Mouse (Mus musculus): Measurements from ENCODE around the gene Agpat2. TPM values are rescaled to one million over a fixed set of nuclear protein-coding genes. Genes with fewer than 3 reads are reported as not detected.

Agpat2 gene
- polyA plus RNA-seq, 1 experiment from 2014 or later: 57.1 TPM

DNA sequence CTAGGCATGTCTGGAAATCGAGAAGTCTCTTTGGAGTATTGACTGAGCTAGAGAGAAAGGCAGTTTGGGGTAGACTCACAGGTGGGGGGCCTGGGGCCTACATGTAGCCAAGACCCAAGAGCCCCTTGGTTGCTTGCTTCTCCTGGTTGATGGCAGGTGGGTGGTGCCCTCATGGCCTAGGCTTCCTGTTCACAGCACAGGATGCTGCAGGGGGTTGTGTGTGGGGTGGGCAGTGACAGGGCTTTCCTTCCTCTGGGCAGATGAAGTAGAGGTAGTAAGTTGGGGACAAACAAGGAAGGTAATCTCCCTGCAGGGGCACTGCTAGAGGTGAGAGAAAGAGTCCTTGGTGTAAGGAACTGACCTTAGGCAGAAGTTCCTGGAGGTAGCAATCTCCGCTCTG lies 52.2 kb downstream of the Agpat2 start:
- TF ChIP-seq CTCF (IDR thresholded peaks at IDR 0.05; ENCODE audit: low read depth): no peak
- Histone ChIP-seq H3K27me3 (ENCODE audit: insufficient read depth, low read length) (no peaks in the 10 kb centered on the region), H3K4me3 (replicated peaks; ENCODE audit: low read depth, low read length) (no peak overlapping the region), H3K4me2 (ENCODE audit: low read length) (no peak overlapping the region), H3K4me1 (replicated peaks; ENCODE audit: insufficient read depth, low read length) (peaks cover 16% of the 10 kb centered on the region), H3K9ac (ENCODE audit: low read depth, low read length) (no peak overlapping the region), H3K27ac (no peak overlapping the region), H3K9me3 (replicated peaks; ENCODE audit: low read length) (no peaks in the 10 kb centered on the region), H3K36me3 (ENCODE audit: insufficient read depth, low read length) (no peaks in the 10 kb centered on the region)
- 93% methylated on average over 2 of the region's 2 CpGs for WGBS
- ATAC-seq (replicated peaks; ENCODE audit: low FRiP score, low read depth) (no peak), DNase-seq (ENCODE audit: low spot score) (no peak)

DNA sequence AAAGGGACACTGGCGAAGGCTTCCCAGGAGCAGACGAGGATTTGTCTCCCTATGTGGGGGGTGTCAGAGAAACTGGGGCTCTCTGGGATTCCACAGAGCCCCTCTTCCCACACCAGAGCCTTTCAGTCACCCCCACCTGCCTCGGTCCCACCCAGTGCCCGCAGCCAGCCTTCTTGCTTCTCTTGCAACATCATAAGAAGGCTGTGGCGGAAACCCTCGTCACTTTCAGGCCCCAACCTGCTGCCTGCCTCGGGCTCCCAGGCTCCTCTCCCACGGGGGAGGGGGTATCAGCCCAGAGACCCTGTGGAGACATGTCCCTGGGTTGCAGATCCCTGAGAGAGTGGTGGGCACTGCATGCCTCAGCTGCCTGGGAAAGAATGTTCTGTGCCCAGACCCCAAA lies 52.8 kb downstream of the Agpat2 start:
- WGBS: 78% methylated on average over 8 of the region's 8 CpGs
- Histone ChIP-seq H3K27ac (no peak overlapping the region), H3K9ac (ENCODE audit: low read depth, low read length) (no peak overlapping the region), H3K4me3 (replicated peaks; ENCODE audit: low read depth, low read length) (no peak overlapping the region), H3K27me3 (ENCODE audit: insufficient read depth, low read length) (no peaks in the 10 kb centered on the region), H3K4me2 (ENCODE audit: low read length) (no peak overlapping the region), H3K9me3 (replicated peaks; ENCODE audit: low read length) (no peaks in the 10 kb centered on the region), H3K36me3 (ENCODE audit: insufficient read depth, low read length) (no peaks in the 10 kb centered on the region), H3K4me1 (replicated peaks; ENCODE audit: insufficient read depth, low read length) (peaks cover 17% of the 10 kb centered on the region)
- no peak for TF ChIP-seq CTCF (IDR thresholded peaks at IDR 0.05; ENCODE audit: low read depth)
- no peak for DNase-seq (ENCODE audit: low spot score)
- no peak for ATAC-seq (replicated peaks; ENCODE audit: low FRiP score, low read depth)

DNA sequence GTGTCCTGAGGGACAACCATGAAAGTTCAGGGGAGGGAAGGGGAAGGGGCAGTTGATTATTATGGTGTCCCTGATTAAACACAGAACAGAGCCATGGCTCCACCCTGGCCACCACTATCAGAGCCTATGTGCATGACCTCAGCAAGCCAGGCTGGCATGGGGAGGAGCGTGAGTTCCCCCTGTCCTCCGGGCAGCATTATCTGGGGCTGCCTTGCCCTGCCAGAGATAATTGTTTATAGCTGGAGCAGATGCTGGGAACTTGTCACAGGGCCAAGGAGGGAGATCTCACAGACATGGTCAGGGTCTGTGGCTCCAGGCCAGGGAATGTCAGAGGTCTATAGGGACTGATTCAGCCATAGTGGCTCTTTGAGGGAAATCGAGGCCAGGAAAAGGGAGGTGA lies 53.4 kb downstream of the Agpat2 start:
- TF ChIP-seq CTCF (IDR thresholded peaks at IDR 0.05; ENCODE audit: low read depth): no peak
- H3K9ac ChIP-seq (ENCODE audit: low read depth, low read length): no peak overlapping the region
- H3K27ac ChIP-seq: no peak overlapping the region
- H3K9me3 ChIP-seq (replicated peaks; ENCODE audit: low read length): no peaks in the 10 kb centered on the region
- H3K4me3 ChIP-seq (replicated peaks; ENCODE audit: low read depth, low read length): no peak overlapping the region
- 80% methylated on average over 3 of the region's 3 CpGs for WGBS
- no peak for ATAC-seq (replicated peaks; ENCODE audit: low FRiP score, low read depth)
- H3K36me3 ChIP-seq (ENCODE audit: insufficient read depth, low read length): no peaks in the 10 kb centered on the region
- H3K4me2 ChIP-seq (ENCODE audit: low read length): no peak overlapping the region
- no peak for DNase-seq (ENCODE audit: low spot score)
- H3K27me3 ChIP-seq (ENCODE audit: insufficient read depth, low read length): no peaks in the 10 kb centered on the region
- H3K4me1 ChIP-seq (replicated peaks; ENCODE audit: insufficient read depth, low read length): peaks cover 17% of the 10 kb centered on the region

GRCm38 (mm10) chr2:26550205-26550604 lies 54.0 kb downstream of the Agpat2 start:
- Histone ChIP-seq H3K27me3 (ENCODE audit: insufficient read depth, low read length) (no peaks in the 10 kb centered on the region), H3K27ac (0 out of 2 replicates have a peak overlapping the region, but pooled peaks have one; percentile 8), H3K4me3 (replicated peaks; ENCODE audit: low read depth, low read length) (no peak overlapping the region), H3K36me3 (ENCODE audit: insufficient read depth, low read length) (no peaks in the 10 kb centered on the region), H3K4me2 (ENCODE audit: low read length) (no peak overlapping the region), H3K4me1 (replicated peaks; ENCODE audit: insufficient read depth, low read length) (peaks cover 17% of the 10 kb centered on the region), H3K9ac (ENCODE audit: low read depth, low read length) (peak overlapping the region; percentile 1; the same call in 1 of the 2 replicates), H3K9me3 (replicated peaks; ENCODE audit: low read length) (no peaks in the 10 kb centered on the region)
- TF ChIP-seq CTCF (IDR thresholded peaks at IDR 0.05; ENCODE audit: low read depth): no peak
- WGBS: 64% methylated on average over 3 of the region's 3 CpGs
- DNase-seq (ENCODE audit: low spot score): no peak
- ATAC-seq (replicated peaks; ENCODE audit: low FRiP score, low read depth): no peak

DNA sequence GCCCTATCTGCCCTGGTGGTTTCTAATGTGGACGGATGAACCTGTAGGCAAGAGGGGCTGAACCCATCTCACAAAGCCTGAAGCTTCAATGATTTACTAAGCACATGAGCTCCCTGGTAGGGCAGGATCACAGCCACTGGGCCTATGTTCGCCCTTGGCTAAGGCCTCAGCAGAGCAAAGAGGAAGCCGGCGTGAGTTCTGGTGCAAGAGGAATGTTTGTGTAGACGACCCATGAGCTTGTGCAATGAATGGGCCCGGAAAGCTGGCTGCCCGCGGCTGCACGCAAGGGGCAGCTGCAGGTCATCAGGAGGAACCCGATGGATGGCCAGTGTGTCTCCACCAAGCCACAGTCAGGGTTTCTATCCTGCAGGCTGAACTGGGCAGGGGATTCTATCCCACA lies 54.4 kb downstream of the Agpat2 start:
- Histone ChIP-seq H3K4me1 (replicated peaks; ENCODE audit: insufficient read depth, low read length) (peaks cover 20% of the 10 kb centered on the region), H3K4me2 (ENCODE audit: low read length) (no peak overlapping the region), H3K27ac (0 out of 2 replicates have a peak overlapping the region, but pooled peaks have one; percentile 8), H3K27me3 (ENCODE audit: insufficient read depth, low read length) (no peaks in the 10 kb centered on the region), H3K36me3 (ENCODE audit: insufficient read depth, low read length) (no peaks in the 10 kb centered on the region), H3K9me3 (replicated peaks; ENCODE audit: low read length) (no peaks in the 10 kb centered on the region), H3K9ac (ENCODE audit: low read depth, low read length) (peak overlapping the region; percentile 1; the same call in 1 of the 2 replicates), H3K4me3 (replicated peaks; ENCODE audit: low read depth, low read length) (no peak overlapping the region)
- 39% methylated on average over 10 of the region's 10 CpGs for WGBS
- DNase-seq (ENCODE audit: low spot score) (no peak), ATAC-seq (replicated peaks; ENCODE audit: low FRiP score, low read depth) (no peak; the same call in 1 of the 2 replicates)
- TF ChIP-seq CTCF (IDR thresholded peaks at IDR 0.05; ENCODE audit: low read depth): no peak

DNA sequence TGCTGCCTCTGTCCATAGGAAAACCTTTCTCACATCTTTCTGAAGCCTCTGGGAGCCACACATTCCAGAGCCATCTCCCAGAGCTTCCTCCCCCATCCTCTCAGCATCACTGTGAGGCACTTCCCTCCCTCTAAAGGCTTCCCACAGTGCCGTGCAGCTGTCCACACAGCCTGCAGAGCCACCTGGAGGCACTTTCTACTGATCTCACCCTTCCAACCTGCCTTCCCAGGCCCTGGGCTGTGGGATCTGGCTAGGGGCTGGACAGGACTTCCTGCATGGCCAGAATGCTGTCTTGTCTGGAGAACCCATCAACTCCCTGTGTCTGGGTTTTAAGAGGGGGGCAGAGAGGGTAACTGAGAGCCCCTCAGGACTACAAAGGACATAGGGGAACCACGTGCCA lies 56.7 kb downstream of the Agpat2 start:
- WGBS: 32% methylated on average over 2 of the region's 2 CpGs
- TF ChIP-seq CTCF (IDR thresholded peaks at IDR 0.05; ENCODE audit: low read depth): peak; percentile 70
- H3K4me2 ChIP-seq (ENCODE audit: low read length): no peak overlapping the region
- H3K36me3 ChIP-seq (ENCODE audit: insufficient read depth, low read length): no peaks in the 10 kb centered on the region
- DNase-seq (ENCODE audit: low spot score): peak; percentile 81
- no peaks in the 10 kb centered on the region for H3K9me3 ChIP-seq (replicated peaks; ENCODE audit: low read length)
- ATAC-seq (replicated peaks; ENCODE audit: low FRiP score, low read depth): peak; percentile 64
- no peaks in the 10 kb centered on the region for H3K27me3 ChIP-seq (ENCODE audit: insufficient read depth, low read length)
- peaks cover 38% of the 10 kb centered on the region for H3K4me1 ChIP-seq (replicated peaks; ENCODE audit: insufficient read depth, low read length)
- H3K9ac ChIP-seq (ENCODE audit: low read depth, low read length): 0 out of 2 replicates have a peak overlapping the region, but pooled peaks have one; percentile 9
- no peak overlapping the region for H3K4me3 ChIP-seq (replicated peaks; ENCODE audit: low read depth, low read length)
- no peak overlapping the region for H3K27ac ChIP-seq

GRCm38 (mm10) chr2:26544265-26544664 lies 60.0 kb downstream of the Agpat2 start:
- TF ChIP-seq CTCF (IDR thresholded peaks at IDR 0.05; ENCODE audit: low read depth): no peak
- peak overlapping the region; percentile 47; the same call in 1 of the 2 replicates for H3K27ac ChIP-seq
- H3K36me3 ChIP-seq (ENCODE audit: insufficient read depth, low read length): no peaks in the 10 kb centered on the region
- H3K9me3 ChIP-seq (replicated peaks; ENCODE audit: low read length): no peaks in the 10 kb centered on the region
- WGBS: 13% methylated on average over 3 of the region's 3 CpGs
- ATAC-seq (replicated peaks; ENCODE audit: low FRiP score, low read depth) (peak; percentile 45; the same call in 1 of the 2 replicates), DNase-seq (ENCODE audit: low spot score) (peak; percentile 85)
- H3K4me3 ChIP-seq (replicated peaks; ENCODE audit: low read depth, low read length): no peak overlapping the region
- no peak overlapping the region for H3K9ac ChIP-seq (ENCODE audit: low read depth, low read length)
- H3K4me2 ChIP-seq (ENCODE audit: low read length): no peak overlapping the region
- no peaks in the 10 kb centered on the region for H3K27me3 ChIP-seq (ENCODE audit: insufficient read depth, low read length)
- peaks cover 30% of the 10 kb centered on the region for H3K4me1 ChIP-seq (replicated peaks; ENCODE audit: insufficient read depth, low read length)

Measured in kidney, postnatal 0 days (tissue).